Mouse (Mus musculus) intestine, postnatal 0 days (tissue): ENCODE measurements around the gene Gm4969. TPM values are rescaled to one million over a fixed set of nuclear protein-coding genes. Genes with fewer than 3 reads are reported as not detected.
"Not testable (repeated sequence)": the region's sequence is repeated elsewhere in the genome, so short reads cannot be mapped to it uniquely, and the experiment has no call there.

Source experiments
- ATAC-seq: fragments of 200-750 bp; cut with Nextera tagmentation; 2 replicates; pipeline ENCODE4 v1.8.0; 2017; ENCODE audit warnings: mild to moderate bottlenecking, moderate TSS enrichment, moderate library complexity
- H3K27ac ChIP-seq: fragments of 300-500 bp; sonication (generic); 2 replicates; pipeline ENCODE4 v1.5.1; 2014; ENCODE audit warnings: mild to moderate bottlenecking, low read depth, low read length, moderate library complexity
- H3K27me3 ChIP-seq: fragments of 300-500 bp; sonication (generic); replicated peaks from 2 replicates; pipeline ENCODE4 v1.6.1; 2014; ENCODE audit warnings: low read length, mixed read lengths; ENCODE audit not compliant: control insufficient read depth, insufficient read depth
- H3K36me3 ChIP-seq: fragments of 300-500 bp; sonication (generic); 2 replicates; pipeline ENCODE4 v1.6.1; 2014; ENCODE audit warnings: mild to moderate bottlenecking, moderate library complexity; ENCODE audit not compliant: control insufficient read depth, insufficient read depth
- H3K4me1 ChIP-seq: fragments of 300-500 bp; sonication (generic); replicated peaks from 2 replicates; pipeline ENCODE4 v1.6.1; 2014; ENCODE audit warnings: antibody characterized with exemption, low read length, mixed read lengths; ENCODE audit not compliant: control insufficient read depth, insufficient read depth
- H3K4me2 ChIP-seq: fragments of 300-500 bp; sonication (generic); replicated peaks from 2 replicates; pipeline ENCODE4 v1.6.1; 2014; ENCODE audit warnings: low read depth, mild to moderate bottlenecking, moderate library complexity
- H3K4me3 ChIP-seq: fragments of 300-500 bp; sonication (generic); 2 replicates; pipeline ENCODE4 v1.5.1; 2014; ENCODE audit warnings: low read depth, low read length
- H3K9ac ChIP-seq: fragments of 300-500 bp; sonication (generic); 2 replicates; pipeline ENCODE4 v1.6.1; 2014; ENCODE audit warnings: mild to moderate bottlenecking, low read depth, low read length
- H3K9me3 ChIP-seq: fragments of 300-500 bp; sonication (generic); 2 replicates; pipeline ENCODE4 v1.6.1; 2016; ENCODE audit warnings: mixed run types; ENCODE audit not compliant: control insufficient read depth
- CTCF ChIP-seq: sonication (generic); IDR thresholded peaks from 2 replicates; pipeline ENCODE4 v1.5.1; 2016; ENCODE audit warnings: low read depth, mild to moderate bottlenecking, control low read depth, antibody characterized with exemption, moderate library complexity
- WGBS: fragments of 180-500 bp; shearing (Covaris S2); extraction: QIAGEN DNeasy Blood & Tissue Kit; methylation state at CpG from one replicate; pipeline ENCODE4 v1.1.7; 2014; 5-methylcytosine and 5-hydroxymethylcytosine counted together
- polyA plus RNA-seq: library from polyadenylated mRNA; unstranded; fragments of >200 nt; fragmentation: Nextera tagmentation; extraction: Ambion mirVana; gene quantifications from 2 replicates; pipeline ENCODE4 v1.2.1, GENCODE M21; 2015

Gene Gm4969
- polyA plus RNA-seq, 1 experiment from 2014 or later, result 0.38 TPM

DNA sequence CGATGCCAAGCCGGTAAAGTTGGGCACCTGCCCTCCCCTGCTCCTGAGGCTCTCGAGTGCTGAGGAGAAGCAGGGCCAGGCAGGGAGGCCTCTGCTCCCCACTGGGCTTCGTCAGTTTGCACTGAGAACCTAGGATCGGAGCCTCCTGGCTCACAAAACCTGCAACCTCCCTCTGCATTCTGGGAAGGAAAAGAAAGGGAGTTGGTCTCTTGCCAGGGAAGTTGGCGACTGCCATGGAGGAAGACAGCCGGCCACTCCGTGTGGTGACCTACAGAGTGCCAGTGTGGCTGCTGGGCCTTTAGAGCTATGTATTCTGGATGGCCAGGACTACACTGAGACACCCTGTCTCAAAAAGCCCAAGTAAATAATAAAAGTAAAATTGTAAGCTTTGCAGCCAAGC is 36.6 kb upstream of the Gm4969 start:
- Histone ChIP-seq H3K4me2 (no peak overlapping the region), H3K27me3 (peaks cover 3% of the 10 kb centered on the region; the same call in 1 of the 2 replicates), H3K36me3 (peaks cover 27% of the 10 kb centered on the region), H3K9me3 (no peaks in the 10 kb centered on the region), H3K4me1 (0 out of 2 replicates have a peak, but pooled peaks cover 8% of the 10 kb centered on the region), H3K27ac (no peak overlapping the region), H3K4me3 (no peak overlapping the region), H3K9ac (no peak overlapping the region)
- no peak for ATAC-seq
- TF ChIP-seq CTCF, result no peak
- WGBS, result 77% methylated on average over 8 of the region's 8 CpGs

DNA sequence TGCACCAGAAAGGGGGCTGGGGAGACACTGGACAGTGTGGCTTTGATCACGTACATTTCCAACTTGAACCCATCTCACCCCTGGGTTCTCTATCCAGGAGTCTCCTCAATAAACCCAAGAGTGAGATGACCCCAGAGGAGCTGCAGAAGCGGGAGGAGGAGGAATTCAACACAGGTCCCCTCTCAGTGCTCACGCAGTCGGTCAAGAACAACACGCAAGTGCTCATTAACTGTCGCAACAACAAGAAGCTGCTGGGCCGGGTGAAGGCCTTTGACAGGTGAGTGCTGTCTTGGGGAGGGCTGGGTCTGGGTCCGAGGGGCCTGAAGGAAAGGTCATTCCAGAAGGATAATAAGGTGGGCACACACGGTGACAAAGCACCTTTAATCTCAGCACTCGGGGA is 33.0 kb upstream of the Gm4969 start:
- not testable (repeated sequence) for H3K4me3 ChIP-seq, H3K4me1 ChIP-seq, H3K27me3 ChIP-seq, H3K4me2 ChIP-seq, H3K9me3 ChIP-seq, ATAC-seq, H3K27ac ChIP-seq, H3K9ac ChIP-seq
- WGBS, result 86% methylated on average over 10 of the region's 10 CpGs
- H3K36me3 ChIP-seq, result peaks cover 27% of the 10 kb centered on the region

DNA sequence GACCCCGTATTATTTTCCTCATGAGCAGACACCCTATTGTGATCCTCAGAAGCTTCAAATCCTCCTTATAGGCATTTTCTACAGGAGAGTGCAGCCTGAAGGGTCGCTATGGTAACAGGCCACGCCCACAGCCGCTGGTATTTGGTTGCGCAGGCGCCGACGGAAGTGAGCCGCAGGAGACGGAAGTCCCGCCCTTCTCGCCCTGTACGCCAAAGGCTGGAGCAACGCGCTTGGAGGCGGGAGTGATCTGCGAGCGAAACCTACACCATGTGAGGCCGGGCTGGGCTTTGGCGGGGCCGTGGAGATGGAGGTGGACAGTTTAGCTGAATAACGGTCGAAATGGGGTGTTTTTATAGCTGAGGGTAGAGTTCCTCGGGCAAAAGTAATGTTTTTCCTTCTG is 31.5 kb upstream of the Gm4969 start, which contains the start of gene Snrpd2:
Gene Snrpd2 (plus strand): TSS at position 97 of the 400 bp plus-strand sequence.
- H3K27ac ChIP-seq, result peak within 1 kb of the TSS; percentile 62; the same call in 1 of the 2 replicates
- 0 out of 2 replicates have a peak, but pooled peaks cover 10% of the 10 kb centered on the region for H3K4me1 ChIP-seq
- peak within 1 kb of the TSS; percentile 59 for H3K9ac ChIP-seq
- H3K4me3 ChIP-seq, result peak within 1 kb of the TSS; percentile 66
- WGBS, result under 1% methylated on average over 24 of the region's 24 CpGs
- H3K27me3 ChIP-seq, result no peaks in the 10 kb centered on the region
- peak; percentile 91 for ATAC-seq
- TF ChIP-seq CTCF, result no peak
- H3K4me2 ChIP-seq, result peak within 1 kb of the TSS; percentile 88
- H3K9me3 ChIP-seq, result no peaks in the 10 kb centered on the region
- peaks cover 22% of the 10 kb centered on the region for H3K36me3 ChIP-seq

DNA sequence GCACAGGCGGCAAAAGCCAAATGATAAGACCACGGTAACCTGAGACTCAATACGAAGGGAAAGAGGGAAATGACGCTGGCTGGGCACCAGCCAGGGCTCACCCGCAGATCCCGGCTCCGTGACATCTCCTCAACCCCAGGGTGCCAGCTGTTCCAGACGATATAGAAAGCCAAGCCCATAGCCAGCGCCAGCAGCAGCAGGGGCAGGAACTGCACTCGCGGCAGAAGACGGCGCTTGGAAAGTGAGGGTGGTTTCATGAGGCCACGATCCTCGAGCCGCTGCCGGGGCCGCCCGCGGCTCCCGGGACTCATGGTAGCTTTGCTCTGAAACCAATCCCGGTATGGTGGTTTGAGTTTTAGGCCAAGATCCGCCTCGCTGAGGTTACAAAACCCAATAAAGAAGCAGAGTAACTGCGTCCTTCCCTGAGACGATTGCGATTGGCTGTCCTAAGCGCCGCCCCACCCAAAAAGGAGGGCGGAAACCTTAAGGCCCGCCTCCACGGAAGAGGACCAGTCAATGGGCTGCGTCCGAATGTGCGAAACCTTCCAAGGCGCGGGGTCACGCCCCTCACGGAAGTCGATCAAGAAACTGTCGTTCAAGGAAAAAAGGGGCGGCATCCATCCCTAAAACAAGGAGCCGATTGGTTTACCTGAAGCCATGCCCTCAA is 30.8 kb upstream of the Gm4969 start, which contains the start of gene Qpctl:
Gene Qpctl (minus strand): TSS at position 417 of the 667 bp plus-strand sequence.
- Histone ChIP-seq H3K9me3 (no peaks in the 10 kb centered on the region), H3K9ac (peak within 1 kb of the TSS; percentile 59), H3K36me3 (peaks cover 19% of the 10 kb centered on the region), H3K4me1 (0 out of 2 replicates have a peak, but pooled peaks cover 10% of the 10 kb centered on the region), H3K27me3 (no peaks in the 10 kb centered on the region), H3K4me2 (peak within 1 kb of the TSS; percentile 88), H3K4me3 (peak within 1 kb of the TSS; percentile 66), H3K27ac (peak within 1 kb of the TSS; percentile 62; the same call in 1 of the 2 replicates)
- TF ChIP-seq CTCF, result no peak
- peak; percentile 96 for ATAC-seq
- under 1% methylated on average over 43 of the region's 43 CpGs for WGBS

DNA sequence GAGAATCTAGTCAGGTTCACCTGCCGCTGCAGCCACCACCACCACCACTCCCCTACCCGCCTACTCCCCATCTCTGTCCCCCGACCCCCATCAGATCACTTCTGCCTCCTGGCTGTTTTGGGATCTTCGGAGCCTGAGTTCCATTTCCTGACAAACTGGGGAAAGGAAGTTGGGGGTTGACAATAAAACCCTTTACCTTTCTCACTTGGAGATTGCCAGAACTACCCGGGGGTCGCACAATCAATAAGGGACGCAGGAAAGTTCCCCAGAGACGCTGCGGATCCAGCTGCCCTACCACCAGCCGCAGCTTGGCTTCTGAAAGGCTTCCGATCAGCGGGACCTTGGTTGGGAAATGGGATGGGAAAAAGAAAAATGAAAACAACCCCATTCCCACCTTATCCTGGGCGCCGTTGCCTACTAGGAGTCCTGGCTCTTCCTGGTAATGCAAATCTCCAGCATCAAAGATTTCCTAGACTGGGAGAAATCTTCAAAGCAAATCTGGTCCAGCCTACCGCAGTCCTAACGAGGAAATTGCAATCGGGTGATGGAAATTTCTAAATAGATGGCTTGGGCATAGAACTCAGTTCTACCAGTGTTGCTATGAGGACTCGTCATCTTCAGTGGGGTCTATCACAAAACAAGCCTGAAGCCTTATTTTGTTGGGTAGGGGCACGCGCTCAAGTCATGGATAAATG is 30.2 kb upstream of the Gm4969 start:
- Histone ChIP-seq H3K4me3 (peak overlapping the region; percentile 66), H3K4me1 (0 out of 2 replicates have a peak, but pooled peaks cover 10% of the 10 kb centered on the region), H3K9ac (peak overlapping the region; percentile 59), H3K4me2 (peak overlapping the region; percentile 88), H3K27ac (peak overlapping the region; percentile 62; the same call in 1 of the 2 replicates), H3K9me3 (no peaks in the 10 kb centered on the region), H3K27me3 (no peaks in the 10 kb centered on the region), H3K36me3 (peaks cover 15% of the 10 kb centered on the region)
- no peak for TF ChIP-seq CTCF
- ATAC-seq, result no peak
- 10% methylated on average over 20 of the region's 20 CpGs for WGBS

DNA sequence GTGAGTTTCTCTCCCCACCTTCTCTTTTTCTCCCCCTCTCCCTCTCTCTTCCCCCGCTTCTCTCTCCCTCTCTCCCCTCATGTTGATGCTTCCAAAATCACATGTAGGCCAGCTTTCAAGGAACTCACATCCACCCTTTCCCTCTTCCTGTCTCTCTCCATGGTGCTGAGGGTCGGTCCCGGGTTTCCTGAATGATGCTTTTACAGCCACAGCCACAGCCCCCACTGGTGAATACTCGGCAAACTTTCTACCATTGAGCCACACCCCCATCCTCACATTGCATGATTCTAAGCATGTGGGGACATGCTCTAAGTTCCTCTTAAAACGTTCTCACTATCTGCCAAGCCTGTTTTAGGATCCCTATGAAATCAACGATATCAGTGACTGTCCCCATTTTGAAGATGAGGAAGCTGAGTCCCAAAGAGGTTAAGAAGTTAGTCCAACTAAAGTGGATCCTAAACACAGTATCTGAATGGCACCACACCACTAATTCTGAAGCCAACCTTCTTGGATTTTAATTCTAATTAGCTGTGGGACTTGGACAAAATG is 29.4 kb upstream of the Gm4969 start:
- Histone ChIP-seq H3K9me3 (no peaks in the 10 kb centered on the region), H3K4me1 (0 out of 2 replicates have a peak, but pooled peaks cover 10% of the 10 kb centered on the region), H3K4me3 (no peak overlapping the region), H3K27ac (no peak overlapping the region), H3K4me2 (no peak overlapping the region), H3K27me3 (no peaks in the 10 kb centered on the region), H3K9ac (no peak overlapping the region), H3K36me3 (peaks cover 8% of the 10 kb centered on the region)
- no peak for ATAC-seq
- TF ChIP-seq CTCF, result no peak
- WGBS, result 52% methylated on average over 6 of the region's 6 CpGs
